Mouse (Mus musculus): ENCODE results near the gene Elmo1. TPM values are rescaled to one million over a fixed set of nuclear protein-coding genes. Genes with fewer than 3 reads are reported as not detected.

The Elmo1 gene
- total RNA-seq, 2 experiments from 2014 or later, result 42.0 to 103 TPM

DNA sequence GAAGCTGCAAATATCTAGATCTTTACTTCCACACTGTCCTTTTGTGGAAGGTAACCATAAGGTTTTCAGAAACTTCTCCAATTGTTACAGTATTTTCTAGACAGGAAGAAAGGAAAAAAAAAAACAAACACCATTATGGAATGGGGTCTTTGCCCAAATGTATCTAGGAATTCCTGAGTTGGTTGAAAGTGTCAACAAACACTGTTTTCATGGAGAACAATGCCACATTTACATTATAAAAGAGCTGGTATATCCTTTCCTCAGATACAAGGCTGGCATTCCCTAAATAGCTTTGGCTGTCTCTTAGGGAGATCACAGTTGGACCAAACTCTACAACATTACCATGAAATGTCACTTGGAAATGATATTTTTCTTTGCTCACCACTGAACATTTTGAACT lies 411.5 kb downstream of the Elmo1 start:
- ATAC-seq (replicated peaks; ENCODE audit: poor library complexity), result no peak

DNA sequence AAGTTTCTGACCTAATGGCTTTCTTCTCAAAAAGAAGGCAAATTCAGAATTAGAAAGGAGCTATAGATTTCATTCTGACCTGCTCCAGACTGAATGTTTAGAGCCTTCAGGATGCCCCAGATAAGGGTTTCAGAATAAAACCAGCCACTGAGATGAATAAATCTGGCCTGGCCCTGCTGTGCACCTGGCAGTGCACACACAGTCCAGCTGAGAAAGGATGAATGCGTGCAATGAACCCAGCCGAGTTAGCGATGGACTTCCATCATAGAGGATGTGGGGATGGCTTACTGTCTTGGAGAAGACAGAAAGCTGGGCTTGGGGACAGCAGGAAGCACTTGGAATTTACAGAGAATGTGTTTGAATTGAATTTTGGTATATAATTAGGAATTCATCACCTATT lies 413.0 kb downstream of the Elmo1 start:
- no peak for ATAC-seq (replicated peaks; ENCODE audit: poor library complexity)

DNA sequence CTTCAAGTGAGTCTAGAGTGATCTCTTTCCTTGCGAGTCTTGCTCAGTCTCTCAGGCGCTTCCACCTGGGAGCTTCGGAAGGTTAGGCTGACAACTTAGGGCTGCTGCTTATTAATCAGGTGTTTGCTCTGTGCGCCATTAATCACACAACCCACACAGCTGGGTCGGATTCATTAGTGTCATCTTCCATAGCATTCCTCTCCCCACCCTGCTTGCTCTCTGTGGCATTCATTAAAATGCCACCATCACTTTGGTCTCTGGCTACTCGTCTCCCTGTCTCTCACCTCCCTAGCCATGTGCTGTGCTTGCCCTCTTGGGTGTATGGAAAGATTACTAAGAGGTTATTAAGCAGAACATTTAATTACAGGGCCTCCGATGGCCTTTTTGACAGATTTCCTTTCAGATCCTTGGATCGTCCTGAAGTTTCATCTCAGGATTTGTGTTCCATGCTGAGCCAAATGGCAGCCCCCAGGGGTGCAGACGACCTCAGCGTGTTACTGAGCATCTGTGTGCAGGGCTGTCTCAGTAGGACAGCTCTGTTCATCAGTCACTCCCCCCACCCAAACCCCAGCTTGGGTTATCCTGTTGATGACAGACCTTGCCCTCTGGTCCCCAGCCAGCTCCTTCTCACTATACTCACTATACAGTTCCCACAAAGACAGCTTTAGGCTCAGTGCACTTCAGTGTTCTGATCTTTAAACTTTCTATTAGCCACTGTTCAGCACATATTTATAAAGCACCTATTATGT lies 417.2 kb downstream of the Elmo1 start:
- no peak for ATAC-seq (replicated peaks; ENCODE audit: poor library complexity)

DNA sequence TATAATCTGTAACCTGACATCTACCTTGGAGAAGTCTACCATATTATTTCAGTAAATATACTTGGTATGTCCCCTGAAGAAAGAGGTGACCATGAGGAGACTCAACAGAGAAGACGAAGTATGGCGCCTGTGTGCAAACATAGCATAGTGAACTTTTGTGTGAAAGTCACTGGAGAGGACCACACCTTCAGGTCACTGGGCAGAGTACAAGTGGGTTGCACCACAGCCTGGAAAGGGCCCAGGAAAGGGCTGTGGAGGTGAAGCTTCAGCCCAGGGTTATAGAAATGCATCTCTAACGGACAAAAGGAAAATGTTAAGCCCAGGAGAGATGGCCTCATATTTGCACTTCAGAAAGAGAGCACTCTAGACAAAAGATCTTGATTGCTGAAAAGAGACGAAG lies 420.6 kb downstream of the Elmo1 start:
- ATAC-seq (replicated peaks; ENCODE audit: poor library complexity), result no peak

DNA sequence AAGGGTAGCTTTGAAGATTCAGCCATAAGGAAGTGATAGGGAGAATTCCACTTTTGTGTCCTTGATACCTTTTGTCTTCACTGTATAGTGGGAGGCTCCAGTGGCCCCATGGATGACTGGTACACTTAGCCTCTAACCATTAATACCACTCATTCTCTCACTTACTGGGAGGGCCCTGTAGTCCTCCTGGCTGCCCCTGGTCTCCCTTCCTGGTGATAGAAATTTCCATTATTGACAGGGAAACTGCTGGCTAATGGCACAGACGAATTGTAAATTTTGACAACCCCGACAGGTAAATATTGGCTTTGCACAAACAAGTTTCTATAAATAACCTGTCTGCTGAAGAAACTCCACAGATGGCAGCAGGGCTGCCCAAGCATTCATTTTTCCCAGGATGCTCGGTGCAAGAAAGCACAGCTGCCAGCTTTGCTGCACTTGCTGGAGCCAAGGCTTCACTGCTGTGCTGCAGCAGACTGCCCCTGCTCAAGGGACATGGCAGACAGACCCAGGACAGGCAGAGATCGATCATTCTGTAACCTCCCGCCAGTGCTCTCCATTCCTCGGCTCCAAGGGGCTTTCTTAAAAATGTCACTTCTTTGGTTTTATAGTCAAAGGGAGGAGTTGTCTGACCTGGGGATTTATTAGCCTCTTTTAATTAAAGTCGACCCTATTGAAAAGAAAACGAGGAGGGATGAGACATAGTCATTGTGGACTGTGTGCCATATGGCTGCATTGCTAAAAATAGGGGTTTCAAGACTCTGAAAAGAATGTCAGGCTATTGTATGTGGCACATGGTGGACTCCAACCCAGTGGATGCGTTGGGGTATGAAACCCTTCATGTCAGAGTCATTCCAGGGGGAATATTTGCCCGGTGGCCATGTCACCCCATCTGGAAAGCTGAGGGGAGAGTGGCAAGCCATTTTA lies 422.2 kb downstream of the Elmo1 start:
- ATAC-seq (replicated peaks; ENCODE audit: poor library complexity), result no peak

DNA sequence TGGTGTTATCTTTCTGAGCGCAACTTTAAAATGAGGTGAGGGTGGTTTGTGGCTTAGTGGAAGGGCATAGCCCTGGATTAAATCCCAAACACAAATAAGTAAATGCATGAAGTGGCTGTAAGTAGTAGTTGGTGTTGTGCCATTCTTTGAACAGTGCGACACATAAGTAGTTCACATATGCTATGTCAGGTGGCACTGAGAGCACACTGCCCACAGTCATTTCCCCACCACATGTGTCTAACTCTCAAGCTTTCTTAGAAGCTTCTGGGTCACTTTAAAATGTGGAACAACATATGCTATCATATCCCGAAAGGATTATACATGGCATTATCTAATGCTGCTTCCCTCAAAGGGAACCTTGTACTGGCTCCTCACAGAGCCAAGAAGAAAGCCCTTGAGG lies 424.3 kb downstream of the Elmo1 start:
- ATAC-seq (replicated peaks; ENCODE audit: poor library complexity), result no peak

DNA sequence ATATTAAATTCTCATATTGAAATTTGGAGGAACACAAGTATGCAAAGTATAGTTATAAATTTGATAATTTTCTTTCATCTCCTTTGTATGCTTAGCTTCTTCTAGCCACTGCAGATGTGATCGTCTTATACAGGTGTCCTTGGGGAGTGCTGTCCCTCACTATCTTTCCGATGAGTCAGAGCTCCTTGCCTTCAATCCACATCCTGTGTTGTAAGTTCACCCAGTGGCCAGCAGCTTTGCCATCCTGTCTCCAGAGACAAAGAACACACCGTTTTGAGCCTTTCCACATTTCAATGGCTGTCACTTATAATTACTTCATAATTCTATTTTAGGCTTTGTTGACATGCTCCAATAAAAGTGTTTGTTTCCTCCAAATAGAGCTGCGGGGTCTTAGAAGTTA lies 425.7 kb downstream of the Elmo1 start:
- no peak for ATAC-seq (replicated peaks; ENCODE audit: poor library complexity)

DNA sequence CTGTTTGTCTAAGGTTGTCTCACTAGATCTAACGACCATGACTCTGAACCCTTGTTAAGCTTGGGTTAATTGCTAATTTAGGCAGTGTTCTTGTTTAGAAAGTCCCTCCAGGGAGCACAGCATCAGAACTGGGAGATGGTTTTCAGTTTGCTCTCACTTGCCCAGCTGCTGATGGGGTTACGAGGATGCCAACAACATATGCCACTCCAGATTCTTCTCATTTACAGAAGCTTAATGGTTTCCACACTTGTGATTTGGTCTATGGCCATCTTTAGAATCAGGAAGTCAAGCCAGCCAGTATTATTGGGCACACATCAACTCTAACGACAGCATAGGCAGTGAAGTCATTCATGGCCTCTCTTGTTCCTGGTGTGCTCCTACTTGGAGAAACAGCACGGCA lies 427.3 kb downstream of the Elmo1 start:
- ATAC-seq (replicated peaks; ENCODE audit: poor library complexity), result no peak

DNA sequence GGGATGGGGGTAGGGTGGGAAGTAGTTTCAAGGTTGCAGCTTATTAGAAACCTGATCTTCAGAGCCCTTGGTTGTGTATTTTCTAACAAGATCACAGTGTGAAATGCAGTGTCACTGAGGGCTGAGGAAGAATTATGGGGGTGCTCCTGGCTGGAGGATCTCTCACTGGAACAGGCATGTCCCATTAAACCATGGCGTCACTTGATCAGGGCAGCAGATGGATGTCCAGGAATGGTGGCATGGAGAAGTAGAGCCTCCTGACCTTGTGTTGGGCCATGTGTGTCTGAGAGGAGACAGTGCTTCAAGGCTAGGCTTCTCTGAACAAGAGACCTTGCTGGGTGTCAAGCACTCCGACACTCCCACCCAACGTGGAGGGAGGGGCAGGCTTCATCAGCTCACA lies 431.1 kb downstream of the Elmo1 start:
- no peak for ATAC-seq (replicated peaks; ENCODE audit: poor library complexity)

DNA sequence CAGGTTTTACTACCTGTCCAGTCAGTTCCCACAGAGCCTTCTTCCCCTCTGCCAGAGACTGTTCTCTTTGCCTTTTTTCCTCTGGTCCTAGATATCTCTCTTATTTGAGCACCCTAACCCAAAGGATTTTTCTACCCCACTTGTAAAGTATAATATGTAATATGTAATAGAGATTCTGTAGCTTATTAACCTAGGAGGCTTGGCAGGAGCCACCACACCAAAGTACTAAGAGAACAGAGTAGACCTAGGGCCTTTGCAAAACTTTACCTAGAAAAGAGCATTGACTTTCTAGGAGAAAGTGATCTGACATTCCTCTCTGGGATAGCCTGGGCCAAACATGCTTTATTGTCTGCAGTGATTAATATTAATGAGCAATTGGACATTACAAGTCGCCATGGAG lies 433.3 kb downstream of the Elmo1 start:
- no peak for ATAC-seq (replicated peaks; ENCODE audit: poor library complexity)

DNA sequence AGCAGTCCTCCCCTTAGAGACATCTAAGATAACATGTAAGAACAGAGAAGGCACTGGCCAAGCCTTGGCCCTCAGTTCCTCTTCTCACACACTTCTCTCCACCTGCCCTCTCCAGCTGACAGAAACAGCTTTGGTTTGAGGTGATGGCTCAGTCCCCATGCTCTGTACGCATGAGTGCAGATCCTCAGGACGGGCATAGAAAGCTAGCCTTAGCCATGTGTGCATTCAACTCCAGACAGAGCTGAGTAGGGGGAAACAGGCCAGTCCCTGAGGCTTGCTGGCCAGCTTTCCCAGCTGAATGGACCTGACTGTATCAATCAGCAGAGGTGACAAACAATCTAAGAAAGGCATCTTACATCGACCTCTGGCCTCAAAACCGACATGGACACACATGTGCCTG lies 435.4 kb downstream of the Elmo1 start:
- no peak for ATAC-seq (replicated peaks; ENCODE audit: poor library complexity)

DNA sequence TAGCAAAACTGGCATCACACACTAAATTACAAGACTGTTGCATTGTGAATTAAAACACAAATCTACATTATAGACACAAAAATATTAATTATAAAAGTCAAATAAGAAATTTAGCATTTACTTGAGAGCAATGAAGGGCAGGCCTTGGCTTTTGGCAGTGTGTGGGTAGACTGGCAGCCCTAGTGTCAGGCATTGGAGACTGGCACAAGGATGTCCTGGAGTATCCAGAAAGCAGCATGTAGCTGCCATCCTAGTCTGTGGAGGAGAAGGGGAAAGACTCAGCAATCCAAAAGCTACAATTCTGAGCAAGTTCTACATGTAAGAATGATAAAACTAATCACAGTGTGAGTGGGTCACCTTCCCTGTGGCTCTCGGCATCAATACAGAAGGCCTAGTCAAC lies 446.7 kb downstream of the Elmo1 start:
- ATAC-seq (replicated peaks; ENCODE audit: poor library complexity), result no peak

DNA sequence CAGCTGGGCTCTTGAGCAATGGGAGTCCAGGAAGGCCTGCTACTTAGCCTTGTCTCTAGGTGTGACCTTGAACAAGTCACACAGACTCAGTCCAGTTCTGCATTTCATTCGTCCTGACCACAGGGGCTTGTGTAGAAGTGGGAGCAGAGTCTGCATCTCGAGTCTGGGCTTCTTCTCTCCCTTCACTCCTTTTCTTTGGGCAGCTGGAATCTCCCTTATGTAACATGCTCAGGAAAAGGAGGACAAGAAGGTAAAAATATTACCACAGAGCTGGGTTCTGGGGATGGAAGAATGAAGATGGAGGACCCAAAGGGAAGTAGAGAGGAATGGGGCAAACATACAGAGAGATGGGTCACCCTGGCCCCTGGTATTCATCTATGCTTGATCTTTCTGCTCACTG lies 447.1 kb downstream of the Elmo1 start:
- no peak for ATAC-seq (replicated peaks; ENCODE audit: poor library complexity)

DNA sequence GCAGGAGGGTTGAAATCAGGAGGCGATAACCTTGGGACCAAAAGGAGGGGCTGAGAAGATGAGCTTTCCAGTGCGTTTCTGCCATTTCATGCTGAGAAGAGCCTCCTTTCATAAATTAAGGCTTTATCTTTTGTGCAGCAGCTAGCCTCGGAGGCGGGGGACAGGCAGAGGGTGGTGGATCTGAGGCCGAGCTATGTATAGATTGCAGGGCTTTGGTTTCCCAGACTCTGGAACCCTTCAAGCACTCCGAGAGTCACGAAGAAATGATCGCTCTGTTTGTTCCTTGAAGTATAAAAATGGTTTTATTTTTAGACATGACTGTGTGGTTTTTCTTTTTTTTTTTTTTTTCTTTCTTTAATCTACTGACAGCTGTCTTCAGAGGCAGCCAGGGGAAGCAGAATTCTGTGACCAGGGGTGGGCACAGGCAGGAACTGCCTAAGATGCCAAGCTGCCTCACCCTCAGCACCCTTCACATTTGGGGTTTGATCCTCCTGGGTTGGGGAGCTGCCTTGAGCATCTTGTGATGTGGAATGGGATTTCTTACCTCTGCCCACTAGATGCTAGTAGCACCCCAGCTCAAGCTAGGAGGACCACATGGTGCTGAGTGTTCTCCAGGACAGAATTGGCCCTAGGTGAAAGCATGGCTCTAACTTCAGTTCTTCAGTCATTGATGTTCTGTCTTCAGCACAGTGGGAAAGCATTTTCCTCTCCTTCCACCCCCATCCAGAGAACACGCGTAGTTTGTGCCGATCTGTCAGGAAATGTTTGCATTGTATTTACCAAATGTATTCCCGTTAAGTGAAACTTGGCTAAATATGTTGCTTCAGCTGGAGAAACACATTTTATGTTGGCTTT lies 448.0 kb downstream of the Elmo1 start:
- ATAC-seq (replicated peaks; ENCODE audit: poor library complexity), result peak; percentile 44; the same call in 1 of the 2 replicates

DNA sequence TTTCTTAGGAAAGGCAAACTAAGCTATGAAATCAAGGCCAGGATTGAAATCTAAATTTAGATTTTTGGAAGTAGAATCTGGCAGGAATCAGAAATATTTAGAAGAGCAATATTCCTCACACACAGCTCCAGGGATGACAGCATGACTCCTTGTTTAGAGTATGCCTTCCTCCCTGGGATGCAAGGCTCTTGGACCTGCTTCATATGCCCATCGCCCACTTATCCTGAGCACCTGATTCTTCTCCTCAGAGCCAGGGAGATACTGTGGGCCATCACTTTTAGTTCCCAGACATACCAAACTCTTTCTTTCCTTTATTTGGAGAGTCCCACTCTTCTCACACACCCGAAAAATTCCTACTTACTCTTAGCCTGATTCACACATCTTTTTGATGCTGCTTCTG lies 449.2 kb downstream of the Elmo1 start:
- no peak for ATAC-seq (replicated peaks; ENCODE audit: poor library complexity)

DNA sequence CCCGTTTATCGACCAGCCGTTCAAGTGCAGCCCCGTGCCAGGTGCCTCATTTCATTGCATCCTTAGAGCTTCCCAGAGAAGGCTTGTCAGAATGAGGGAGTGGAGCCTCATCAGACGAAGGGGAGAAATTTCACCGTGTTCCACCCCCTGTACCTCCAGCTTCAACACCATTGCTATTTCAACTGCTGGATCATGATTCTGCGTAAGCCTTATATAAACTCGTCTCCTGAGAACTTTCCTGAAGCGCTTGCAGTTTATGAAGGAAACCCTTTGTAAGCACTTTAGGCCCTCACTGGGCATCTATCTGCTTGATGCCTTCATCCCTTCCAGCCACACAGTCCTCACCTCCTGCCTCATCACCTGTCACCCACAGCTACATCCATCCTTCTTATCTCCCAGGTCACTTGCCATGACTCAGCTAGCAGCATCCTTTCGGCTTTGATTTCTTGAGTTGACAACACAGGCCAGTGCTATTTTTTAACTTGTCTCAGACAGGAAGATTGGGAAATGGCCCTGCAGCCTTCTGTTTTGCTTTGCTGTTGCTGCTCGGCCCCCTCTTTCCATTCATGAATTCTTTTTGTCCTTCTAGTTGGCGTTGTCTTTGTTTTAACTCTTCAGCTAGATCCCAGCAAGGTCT lies 456.3 kb downstream of the Elmo1 start:
- ATAC-seq (replicated peaks; ENCODE audit: poor library complexity), result no peak

DNA sequence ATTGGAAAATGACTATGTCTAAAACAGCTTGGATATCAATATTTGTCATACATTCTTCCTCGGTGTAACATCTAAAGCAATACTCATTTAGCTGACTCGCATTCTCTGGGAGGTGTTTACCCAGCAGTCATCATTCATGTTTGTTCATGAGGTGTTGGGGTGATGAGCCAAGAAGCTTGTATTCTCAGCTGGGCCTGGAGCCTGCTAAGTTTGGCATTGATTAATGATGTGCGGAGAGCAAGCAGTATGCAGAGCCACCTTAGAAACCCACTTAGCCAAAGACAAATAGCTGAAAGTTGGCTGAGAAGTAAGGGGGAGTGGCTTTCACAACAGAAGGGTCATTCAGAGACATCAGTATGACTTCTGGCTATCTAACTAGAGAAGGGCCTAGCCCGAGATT lies 459.6 kb downstream of the Elmo1 start:
- no peak for ATAC-seq (replicated peaks; ENCODE audit: poor library complexity)

DNA sequence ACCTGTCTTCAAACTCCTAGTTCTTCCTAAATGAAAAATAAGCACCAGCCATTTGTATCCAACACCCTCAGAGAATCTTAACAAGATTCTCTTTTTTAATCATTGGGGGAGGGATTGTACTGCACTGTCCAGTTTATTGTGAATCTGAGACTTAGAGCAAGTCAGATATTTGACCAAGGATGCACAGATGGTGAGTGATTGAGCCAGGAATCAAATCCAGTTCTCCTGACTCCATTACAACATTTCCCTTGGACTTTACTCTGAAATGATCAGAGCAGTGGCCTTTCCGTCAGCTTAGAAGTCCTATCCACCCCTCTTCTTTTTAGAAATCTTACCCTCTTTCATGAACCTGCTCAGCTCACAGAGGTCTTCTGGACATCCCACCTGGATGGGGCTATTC lies 461.2 kb downstream of the Elmo1 start:
- ATAC-seq (replicated peaks; ENCODE audit: poor library complexity), result no peak

DNA sequence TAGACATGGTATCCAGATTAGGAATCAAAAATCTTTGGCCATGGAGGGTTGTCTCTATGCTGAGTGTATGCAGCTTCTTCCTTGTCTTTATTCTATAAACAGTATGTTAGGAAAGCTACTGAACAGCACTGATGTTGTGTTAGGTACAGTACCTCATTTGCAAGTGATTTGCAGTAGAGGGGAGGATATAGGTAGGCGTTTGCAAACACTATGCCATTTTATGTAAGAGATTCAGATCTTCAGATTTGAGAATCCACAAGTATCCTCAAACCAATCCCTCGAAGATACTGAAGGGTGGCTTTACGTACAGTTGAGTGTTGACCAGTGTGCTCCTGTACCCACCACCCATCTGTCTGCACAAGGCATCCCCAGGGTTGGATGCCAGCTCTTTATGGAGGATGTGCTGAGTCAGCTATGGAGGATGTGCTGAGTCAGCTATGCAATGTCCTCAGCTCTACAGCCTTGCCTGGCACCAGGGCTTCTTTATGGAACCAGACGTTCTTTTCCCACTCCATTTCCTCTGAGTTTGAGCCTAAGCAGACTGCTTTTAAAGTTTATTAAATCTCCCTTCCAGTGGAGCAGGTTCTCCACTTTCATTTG lies 465.6 kb downstream of the Elmo1 start:
- ATAC-seq (replicated peaks; ENCODE audit: poor library complexity), result no peak

DNA sequence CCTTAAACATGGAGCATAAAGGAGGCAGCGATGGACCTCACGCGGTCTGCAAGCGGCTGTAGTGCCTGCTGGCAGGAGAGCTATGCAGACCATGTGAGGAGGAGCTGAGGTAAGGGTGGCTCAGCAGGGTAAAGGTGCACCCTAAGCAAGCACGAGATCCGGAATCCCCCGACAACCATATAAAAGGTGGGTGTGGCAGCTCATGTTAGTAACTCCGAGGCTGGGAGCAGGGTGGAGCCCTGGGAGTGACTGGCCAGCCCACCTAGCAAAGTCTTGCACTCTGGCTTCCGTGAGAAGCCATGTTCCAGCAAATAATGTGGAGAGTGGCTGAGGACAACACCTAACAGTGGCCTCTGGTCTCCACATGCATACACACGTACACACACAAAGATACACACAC lies 466.3 kb downstream of the Elmo1 start:
- ATAC-seq (replicated peaks; ENCODE audit: poor library complexity), result no peak

Data from megakaryocyte progenitor cell, adult 5-6 weeks (primary cell).